Mouse (Mus musculus) retina, adult 2 months (tissue): ENCODE results near the gene Tigar.

Experiments used
- DNase-seq: peaks from one replicate; pipeline ENCODE4 v3.0.0-alpha.2; 2012; ENCODE audit warnings: low read depth, low spot score

Gene Tigar

DNA sequence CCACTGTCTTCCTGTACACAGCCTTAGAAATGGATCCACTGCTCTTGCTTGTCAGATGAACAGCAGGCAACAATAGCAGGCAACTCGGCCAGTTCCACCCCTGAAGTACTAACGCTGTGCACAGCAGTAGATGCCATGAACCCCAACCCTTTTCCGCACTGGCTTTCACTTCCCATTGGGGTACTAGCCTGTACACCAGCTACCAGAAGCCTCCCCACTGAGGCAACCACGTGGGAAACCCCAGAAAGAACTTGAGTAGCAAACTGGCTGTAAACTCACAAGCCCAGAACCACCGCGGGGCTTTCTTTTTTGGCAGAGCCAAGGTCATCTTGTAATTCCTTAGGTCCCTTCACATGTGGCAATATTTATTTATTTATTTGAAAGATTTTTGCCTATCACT is 27.5 kb downstream of the Tigar start:
- DNase-seq, result no peak

DNA sequence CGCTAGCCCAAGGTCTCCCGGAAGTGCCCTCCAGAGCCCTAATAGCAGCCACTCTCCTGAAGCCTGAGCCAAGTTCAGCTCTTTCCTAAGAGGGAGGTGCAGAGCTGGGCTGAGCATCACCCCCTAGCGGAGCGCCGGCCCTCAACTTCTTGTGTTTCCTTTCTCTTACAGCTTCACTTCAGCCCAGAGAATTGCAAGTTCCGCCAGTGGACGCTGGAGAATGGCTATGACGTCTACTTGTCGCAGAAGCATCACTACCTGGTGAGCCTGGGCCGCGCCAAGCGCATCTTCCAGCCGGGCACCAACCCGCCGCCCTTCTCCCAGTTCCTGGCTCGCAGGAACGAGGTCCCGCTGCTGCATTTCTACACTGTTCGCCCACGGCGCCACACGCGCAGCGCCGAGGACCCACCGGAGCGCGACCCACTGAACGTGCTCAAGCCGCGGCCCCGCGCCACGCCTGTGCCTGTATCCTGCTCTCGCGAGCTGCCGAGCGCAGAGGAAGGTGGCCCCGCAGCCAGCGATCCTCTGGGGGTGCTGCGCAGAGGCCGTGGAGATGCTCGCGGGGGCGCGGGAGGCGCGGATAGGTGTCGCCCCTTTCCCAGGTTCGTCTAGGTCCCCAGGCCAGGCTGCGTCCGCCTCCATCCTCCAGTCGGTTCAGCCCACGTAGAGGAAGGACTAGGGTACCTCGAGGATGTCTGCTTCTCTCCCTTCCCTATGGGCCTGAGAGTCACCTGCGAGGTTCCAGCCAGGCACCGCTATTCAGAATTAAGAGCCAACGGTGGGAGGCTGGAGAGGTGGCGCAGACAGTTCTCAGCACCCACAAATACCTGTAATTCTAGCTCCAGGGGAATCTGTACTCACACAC is 29.3 kb downstream of the Tigar start:
- no peak for DNase-seq

DNA sequence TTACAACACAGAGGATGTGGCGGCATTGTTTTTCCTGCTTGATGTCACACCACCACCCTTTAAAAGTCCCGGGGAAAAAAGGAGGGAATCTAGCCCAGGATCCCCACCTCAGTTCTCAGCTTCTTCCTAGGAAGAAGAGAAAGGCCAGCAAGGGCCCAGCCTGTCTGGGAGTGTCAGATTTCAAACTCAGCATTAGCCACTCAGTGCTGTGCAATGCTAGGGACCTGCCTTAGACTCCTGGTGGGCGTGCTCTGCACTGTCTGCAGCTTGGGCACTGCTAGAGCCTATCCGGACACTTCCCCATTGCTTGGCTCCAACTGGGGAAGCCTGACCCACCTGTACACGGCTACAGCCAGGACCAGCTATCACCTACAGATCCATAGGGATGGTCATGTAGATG is 36.5 kb downstream of the Tigar start, which contains the start of gene Fgf23:
Gene Fgf23, plus strand, starts transcription at position 86 of the 400 bp plus-strand sequence.
- DNase-seq, result no peak

GRCm38 (mm10) chr6:127064815-127065214 is 44.5 kb downstream of the Tigar start:
- no peak for DNase-seq

- no peak for DNase-seq
These were observed 45.4 kb downstream of the Tigar start for GRCm38 (mm10) chr6:127063915-127064314.

DNA sequence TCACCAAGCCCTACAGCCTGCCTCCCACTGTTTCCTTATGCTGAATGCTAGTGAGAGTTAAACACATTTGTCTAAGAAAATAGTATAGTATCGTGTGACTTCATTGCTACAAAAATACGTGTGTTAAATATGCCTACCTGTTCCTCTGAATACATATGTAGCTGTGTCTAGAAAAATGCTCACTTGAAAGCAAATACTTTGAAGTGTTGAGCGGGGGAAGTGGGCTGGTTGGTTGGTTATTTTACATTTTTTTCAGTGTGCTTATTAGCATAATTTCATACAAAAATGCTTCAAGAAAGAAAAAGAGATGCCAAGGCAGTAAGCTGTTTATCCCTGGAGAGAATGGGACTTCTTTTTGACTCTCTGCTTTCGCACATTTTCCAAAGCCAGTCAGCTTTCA is 49.4 kb downstream of the Tigar start:
- DNase-seq, result no peak

- no peak for DNase-seq
These were observed 52.3 kb downstream of the Tigar start for GRCm38 (mm10) chr6:127056990-127057588.

GRCm38 (mm10) chr6:127050847-127051246 is 58.5 kb downstream of the Tigar start:
- DNase-seq, result no peak

GRCm38 (mm10) chr6:127044909-127045308 is 64.4 kb downstream of the Tigar start:
- no peak for DNase-seq
